Mouse (Mus musculus) v-Abl transformed pro-B cells (cell line): Measurements from ENCODE around the gene Rabif.

Source experiments
- in situ Hi-C, 2 experiments: fragments of 400-800 bp; cut with MboI; formaldehyde crosslinking; loops; one replicate each; pipeline ENCODE4 v1.15.1; 2025; ENCODE audit not compliant: unreplicated experiment in 2 of 2

The Rabif gene

GRCm38 (mm10) chr1:134540610-134541009 lies 46.2 kb downstream of the Rabif start:
- in situ Hi-C loops: no loop called here

GRCm38 (mm10) chr1:134548231-134548630 lies 53.8 kb downstream of the Rabif start:
- in situ Hi-C loops: no loop called here

- in situ Hi-C loops: loop anchor here in 1 of 2 experiments (25.0 kb wide), 1 partner anchor 1263 kb away; the partner anchor contains the start of gene Lad1
Measured at GRCm38 (mm10) chr1:134549632-134550132, 55.2 kb downstream of the Rabif start, which contains the start of gene Mgat4e. Mgat4e (minus strand) TSS chr1:134549682.

GRCm38 (mm10) chr1:134551869-134552268 lies 57.4 kb downstream of the Rabif start:
- in situ Hi-C loops: loop anchor here in 1 of 2 experiments (25.0 kb wide), 1 partner anchor 1260 kb away; the partner anchor contains the start of gene Lad1

GRCm38 (mm10) chr1:134552396-134552795 lies 57.9 kb downstream of the Rabif start:
- in situ Hi-C loops: loop anchor here in 1 of 2 experiments (25.0 kb wide), 1 partner anchor 1260 kb away; the partner anchor contains the start of gene Lad1

GRCm38 (mm10) chr1:134555240-134555870 lies 60.9 kb downstream of the Rabif start:
- in situ Hi-C loops: loop anchor here in 1 of 2 experiments (25.0 kb wide), 1 partner anchor 1257 kb away; the partner anchor contains the start of gene Lad1

- in situ Hi-C loops: loop anchor here in 1 of 2 experiments (25.0 kb wide), 1 partner anchor 1256 kb away; the partner anchor contains the start of gene Lad1
Measured at GRCm38 (mm10) chr1:134555871-134556670, 61.6 kb downstream of the Rabif start.

- in situ Hi-C loops: loop anchor here in 1 of 2 experiments (25.0 kb wide), 1 partner anchor 1256 kb away; the partner anchor contains the start of gene Lad1
Measured at GRCm38 (mm10) chr1:134556671-134557218, 62.3 kb downstream of the Rabif start.
